Mouse (Mus musculus) stomach, embryonic 16.5 days (tissue): ENCODE measurements around the gene Pianp. TPM values are rescaled to one million over a fixed set of nuclear protein-coding genes. Genes with fewer than 3 reads are reported as not detected.

Source experiments
- ATAC-seq: fragments of 200-750 bp; cut with Nextera tagmentation; 2 replicates; pipeline ENCODE4 v1.8.0; 2017; ENCODE audit warnings: moderate number of reproducible peaks, moderate TSS enrichment; ENCODE audit not compliant: insufficient read depth, low FRiP score
- H3K27ac ChIP-seq: fragments of 300-500 bp; sonication (generic); 2 replicates; pipeline ENCODE4 v1.5.1; 2014; ENCODE audit warnings: low read length
- H3K27me3 ChIP-seq: fragments of 300-500 bp; sonication (generic); 2 replicates; pipeline ENCODE4 v1.6.1; 2014; ENCODE audit warnings: low read length, control low read depth, mixed read lengths; ENCODE audit not compliant: control insufficient read depth, insufficient read depth
- H3K36me3 ChIP-seq: fragments of 300-500 bp; sonication (generic); 2 replicates; pipeline ENCODE4 v1.6.1; 2014; ENCODE audit warnings: low read length; ENCODE audit not compliant: control insufficient read depth, insufficient read depth
- H3K4me1 ChIP-seq: fragments of 300-500 bp; sonication (generic); 2 replicates; pipeline ENCODE4 v1.6.1; 2014; ENCODE audit warnings: low read length, control low read depth, mixed read lengths; ENCODE audit not compliant: control insufficient read depth, insufficient read depth
- H3K4me2 ChIP-seq: fragments of 300-500 bp; sonication (generic); 2 replicates; pipeline ENCODE4 v1.6.1; 2014; ENCODE audit warnings: low read depth, low read length, mixed read lengths
- H3K4me3 ChIP-seq: fragments of 300-500 bp; sonication (generic); replicated peaks from 2 replicates; pipeline ENCODE4 v1.5.1; 2014; ENCODE audit warnings: mild to moderate bottlenecking, low read length
- H3K9ac ChIP-seq: fragments of 300-500 bp; sonication (generic); 2 replicates; pipeline ENCODE4 v1.6.1; 2014; ENCODE audit warnings: low read length
- H3K9me3 ChIP-seq: fragments of 300-500 bp; sonication (generic); replicated peaks from 2 replicates; pipeline ENCODE4 v1.6.1; 2016; ENCODE audit warnings: low read length, control low read depth; ENCODE audit not compliant: control insufficient read depth
- WGBS: fragments of 180-500 bp; shearing (Covaris S2); extraction: QIAGEN DNeasy Blood & Tissue Kit; methylation state at CpG from one replicate; pipeline ENCODE4 v1.1.7; 2014; 5-methylcytosine and 5-hydroxymethylcytosine counted together
- polyA plus RNA-seq: library from polyadenylated mRNA; unstranded; fragments of >200 nt; fragmentation: Nextera tagmentation; extraction: Ambion mirVana; gene quantifications from 2 replicates; pipeline ENCODE4 v1.2.1, GENCODE M21; 2015

Gene Pianp
- polyA plus RNA-seq, 1 experiment from 2014 or later = 4.0 TPM

DNA sequence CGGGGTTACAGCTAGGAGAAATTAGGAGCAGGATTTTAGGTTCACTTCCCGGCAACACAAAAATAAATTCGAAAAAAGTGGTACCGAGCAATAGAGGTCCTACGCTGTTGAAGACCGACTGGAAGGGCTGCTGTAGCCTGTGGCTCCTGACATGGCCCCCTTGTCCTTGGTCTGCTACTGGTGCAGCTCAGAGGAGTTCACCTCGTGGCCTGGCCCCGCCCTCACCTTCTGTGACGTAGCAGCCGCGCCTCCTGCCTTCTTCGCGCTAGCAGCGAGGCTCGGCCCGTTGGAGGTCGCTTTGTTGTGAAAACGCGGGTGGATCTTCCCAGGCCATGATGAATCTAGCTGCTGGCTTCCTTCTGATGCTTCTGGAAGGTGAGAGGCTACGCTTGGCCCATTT lies 53.2 kb downstream of the Pianp start, which contains the start of gene Acrbp:
Gene Acrbp, plus strand, starts transcription at position 12 of the 400 bp plus-strand sequence.
- no peak within 1 kb of the TSS for H3K4me3 ChIP-seq
- no peaks in the 10 kb centered on the region for H3K4me1 ChIP-seq
- WGBS = 34% methylated on average over 20 of the region's 20 CpGs
- H3K9ac ChIP-seq = no peak within 1 kb of the TSS
- H3K9me3 ChIP-seq = no peaks in the 10 kb centered on the region
- peaks cover 14% of the 10 kb centered on the region; the same call in 1 of the 2 replicates for H3K36me3 ChIP-seq
- ATAC-seq = no peak
- H3K27me3 ChIP-seq = no peaks in the 10 kb centered on the region
- H3K27ac ChIP-seq = no peak within 1 kb of the TSS
- no peak within 1 kb of the TSS for H3K4me2 ChIP-seq

DNA sequence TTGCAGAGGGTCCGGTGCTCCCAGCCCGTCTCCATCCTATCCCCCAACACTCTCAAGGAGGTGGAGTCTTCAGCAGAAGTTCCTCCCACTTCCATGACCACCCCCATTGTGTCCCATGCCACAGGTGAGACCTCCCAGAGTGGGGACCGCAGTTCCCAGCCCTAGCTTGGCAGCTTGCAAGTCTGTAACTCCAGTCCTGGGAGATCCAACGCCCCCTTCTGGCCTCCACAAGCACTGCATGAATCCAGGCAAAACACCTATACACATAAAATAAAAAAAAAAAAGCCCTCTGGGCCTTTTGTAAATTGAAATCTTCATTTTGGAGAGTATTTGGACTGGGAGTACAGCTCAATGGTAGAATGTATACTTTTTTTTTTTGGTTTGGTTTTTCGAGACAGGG lies 54.7 kb downstream of the Pianp start:
- H3K36me3 ChIP-seq = peaks cover 11% of the 10 kb centered on the region; the same call in 1 of the 2 replicates
- no peaks in the 10 kb centered on the region for H3K9me3 ChIP-seq
- ATAC-seq = no peak
- no peak overlapping the region for H3K9ac ChIP-seq
- no peaks in the 10 kb centered on the region for H3K27me3 ChIP-seq
- H3K4me2 ChIP-seq = no peak overlapping the region
- 56% methylated on average over 5 of the region's 5 CpGs for whole genome bisulfite sequencing
- H3K27ac ChIP-seq = no peak overlapping the region
- H3K4me3 ChIP-seq = no peak overlapping the region
- no peaks in the 10 kb centered on the region for H3K4me1 ChIP-seq

Other genes with a start within 250 kb of the Pianp start
- not detected in 2 replicates for gene Gm45234, start 240.7 kb upstream of the Pianp start, polyA plus RNA-seq
- gene Atn1, start 240.2 kb upstream of the Pianp start, polyA plus RNA-seq = 12.2 and 13.1 TPM in 2 replicates
- 9.3 and 9.8 TPM in 2 replicates for gene Eno2, start 227.0 kb upstream of the Pianp start, polyA plus RNA-seq
- 0.53 and 0.65 TPM in 2 replicates for gene Lrrc23, start 217.0 kb upstream of the Pianp start, polyA plus RNA-seq
- 14.8 and 15.1 TPM in 2 replicates for gene Spsb2, start 188.0 kb upstream of the Pianp start, polyA plus RNA-seq
- gene Tpi1, start 182.4 kb upstream of the Pianp start, polyA plus RNA-seq = 938 and 959 TPM in 2 replicates
- gene Usp5, start 167.2 kb upstream of the Pianp start, polyA plus RNA-seq = 128 and 139 TPM in 2 replicates
- 129 and 138 TPM in 2 replicates for gene Cdca3, start 167.1 kb upstream of the Pianp start, polyA plus RNA-seq
- gene Gnb3, start 156.4 kb upstream of the Pianp start, polyA plus RNA-seq = 0.66 and 1.5 TPM in 2 replicates
- 9.9 and 11.5 TPM in 2 replicates for gene P3h3, start 138.9 kb upstream of the Pianp start, polyA plus RNA-seq
- gene Gpr162, start 132.7 kb upstream of the Pianp start, polyA plus RNA-seq = 1.1 and 1.7 TPM in 2 replicates
- gene Cd4, start 108.5 kb upstream of the Pianp start, polyA plus RNA-seq = 0.46 TPM in 2 replicates
- gene Lag3, start 85.0 kb upstream of the Pianp start, polyA plus RNA-seq = 1.2 and 1.3 TPM in 2 replicates
- 177 and 180 TPM in 2 replicates for gene Ptms, start 76.6 kb upstream of the Pianp start, polyA plus RNA-seq
- 283 and 299 TPM in 2 replicates for gene Mlf2, start 65.3 kb upstream of the Pianp start, polyA plus RNA-seq
- 140 and 156 TPM in 2 replicates for gene Cops7a, start 31.2 kb upstream of the Pianp start, polyA plus RNA-seq
- gene Zfp384, start 12.5 kb downstream of the Pianp start, polyA plus RNA-seq = 9.3 and 12.8 TPM in 2 replicates
- gene Ing4, start 43.1 kb downstream of the Pianp start, polyA plus RNA-seq = 114 and 115 TPM in 2 replicates
- 10.6 and 12.9 TPM in 2 replicates for gene Acrbp, start 53.0 kb downstream of the Pianp start, polyA plus RNA-seq
- 9.5 and 13.6 TPM in 2 replicates for gene Lpar5, start 71.2 kb downstream of the Pianp start, polyA plus RNA-seq
- gene Chd4, start 99.3 kb downstream of the Pianp start, polyA plus RNA-seq = 42.6 and 46.3 TPM in 2 replicates
- 56.6 and 57.9 TPM in 2 replicates for gene Nop2, start 135.2 kb downstream of the Pianp start, polyA plus RNA-seq
- gene Iffo1, start 148.5 kb downstream of the Pianp start, polyA plus RNA-seq = 6.0 and 8.8 TPM in 2 replicates
- gene Gapdh, start 169.8 kb downstream of the Pianp start, polyA plus RNA-seq = 1,523 and 1,787 TPM in 2 replicates
- 90.3 and 102 TPM in 2 replicates for gene Ncapd2, start 195.0 kb downstream of the Pianp start, polyA plus RNA-seq
- 212 and 232 TPM in 2 replicates for gene Mrpl51, start 195.1 kb downstream of the Pianp start, polyA plus RNA-seq
- 6.9 and 7.4 TPM in 2 replicates for gene Vamp1, start 218.9 kb downstream of the Pianp start, polyA plus RNA-seq
- gene Tapbpl, start 235.2 kb downstream of the Pianp start, polyA plus RNA-seq = 9.0 and 9.6 TPM in 2 replicates
- 2.5 and 2.7 TPM in 2 replicates for gene Cd27, start 240.3 kb downstream of the Pianp start, polyA plus RNA-seq